Mouse (Mus musculus) embryonic fibroblast, embryonic 13.5 days (primary cell): ENCODE data around the gene Smad6.

Experiments used
- CTCF ChIP-seq: IDR thresholded peaks from 2 replicates; pipeline ENCODE4 v1.5.1; 2011; ENCODE audit warnings: mild to moderate bottlenecking, control low read depth, low read length, moderate library complexity, borderline replicate concordance; ENCODE audit not compliant: insufficient read depth
- POLR2A ChIP-seq: IDR thresholded peaks from 2 replicates; pipeline ENCODE4 v1.6.1; 2011; ENCODE audit warnings: low read depth, mild to moderate bottlenecking, control low read depth, low read length, moderate library complexity

DNA sequence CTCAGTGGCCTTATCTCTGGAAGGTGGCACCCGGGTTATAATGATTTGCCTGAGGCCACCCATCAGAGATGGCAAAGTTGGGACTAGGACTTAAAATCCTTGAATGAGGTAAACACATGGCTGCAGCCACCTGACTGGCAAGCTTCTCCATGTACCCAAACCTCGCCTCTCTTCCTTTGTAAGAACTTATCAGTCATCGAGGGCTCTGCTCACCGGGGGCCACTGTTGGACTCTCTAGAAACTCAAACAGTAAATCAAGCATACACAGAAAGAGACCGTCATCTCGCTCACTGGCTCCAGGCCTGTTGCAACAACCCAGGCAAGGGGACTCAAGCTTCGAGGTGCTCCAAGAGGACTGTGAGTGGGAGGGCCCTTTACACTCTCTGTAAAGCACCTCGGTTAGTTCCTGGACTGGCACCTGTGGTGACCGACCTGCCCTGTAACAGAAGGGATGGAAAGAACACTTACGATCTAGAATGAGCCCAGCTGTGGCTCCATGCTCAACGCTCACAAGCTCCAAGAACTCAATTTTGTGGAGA lies 64.1 kb downstream of the Smad6 start:
- TF ChIP-seq CTCF (no peak), POLR2A (no peak)
